Mouse (Mus musculus) forebrain, embryonic 11.5 days (tissue): ENCODE data around the gene Ythdc1. TPM values are rescaled to one million over a fixed set of nuclear protein-coding genes. Genes with fewer than 3 reads are reported as not detected.

ENCODE experiments used
- ATAC-seq: fragments of 200-750 bp; cut with Nextera tagmentation; replicated peaks from 2 replicates; pipeline ENCODE4 v1.8.0; 2017; ENCODE audit warnings: moderate TSS enrichment; ENCODE audit not compliant: low FRiP score
- DNase-seq: peaks from one replicate; pipeline ENCODE4 v3.0.0-alpha.2; 2017; ENCODE audit warnings: low spot score
- H3K27ac ChIP-seq: fragments of 300-500 bp; sonication (generic); 2 replicates; pipeline ENCODE4 v1.5.1; 2014; ENCODE audit warnings: low read depth, low read length
- H3K27me3 ChIP-seq: fragments of 300-500 bp; sonication (generic); 2 replicates; pipeline ENCODE4 v1.6.1; 2014; ENCODE audit warnings: mild to moderate bottlenecking, low read length, mixed read lengths; ENCODE audit not compliant: control insufficient read depth, insufficient read depth
- H3K36me3 ChIP-seq: fragments of 300-500 bp; sonication (generic); 2 replicates; pipeline ENCODE4 v1.6.1; 2014; ENCODE audit warnings: mild to moderate bottlenecking, low read length, moderate library complexity, mixed read lengths; ENCODE audit not compliant: control insufficient read depth, insufficient read depth
- H3K4me1 ChIP-seq: fragments of 300-500 bp; sonication (generic); replicated peaks from 2 replicates; pipeline ENCODE4 v1.6.1; 2014; ENCODE audit warnings: low read length, mixed read lengths; ENCODE audit not compliant: control insufficient read depth, insufficient read depth
- H3K4me2 ChIP-seq: fragments of 300-500 bp; sonication (generic); 2 replicates; pipeline ENCODE4 v1.6.1; 2014; ENCODE audit warnings: low read depth, mild to moderate bottlenecking, low read length, moderate library complexity, mixed read lengths; ENCODE audit not compliant: severe bottlenecking
- H3K4me3 ChIP-seq: fragments of 300-500 bp; sonication (generic); 2 replicates; pipeline ENCODE4 v1.5.1; 2014; ENCODE audit warnings: low read depth, low read length
- H3K9ac ChIP-seq: fragments of 300-500 bp; sonication (generic); 2 replicates; pipeline ENCODE4 v1.6.1; 2014; ENCODE audit warnings: low read length
- H3K9me3 ChIP-seq: fragments of 300-500 bp; sonication (generic); 2 replicates; pipeline ENCODE4 v1.6.1; 2016; ENCODE audit warnings: low read length, mixed read lengths; ENCODE audit not compliant: control insufficient read depth
- WGBS: fragments of 180-500 bp; shearing (Covaris S2); extraction: QIAGEN DNeasy Blood & Tissue Kit; methylation state at CpG from one replicate; pipeline ENCODE4 v1.1.7; 2014; 5-methylcytosine and 5-hydroxymethylcytosine counted together
- polyA plus RNA-seq: library from polyadenylated mRNA; unstranded; fragments of >200 nt; fragmentation: Nextera tagmentation; extraction: Ambion mirVana; gene quantifications from 2 replicates; pipeline ENCODE4 v1.2.1, GENCODE M21; 2014

Ythdc1 gene
- polyA plus RNA-seq: 51.2 and 57.9 TPM in 2 replicates

DNA sequence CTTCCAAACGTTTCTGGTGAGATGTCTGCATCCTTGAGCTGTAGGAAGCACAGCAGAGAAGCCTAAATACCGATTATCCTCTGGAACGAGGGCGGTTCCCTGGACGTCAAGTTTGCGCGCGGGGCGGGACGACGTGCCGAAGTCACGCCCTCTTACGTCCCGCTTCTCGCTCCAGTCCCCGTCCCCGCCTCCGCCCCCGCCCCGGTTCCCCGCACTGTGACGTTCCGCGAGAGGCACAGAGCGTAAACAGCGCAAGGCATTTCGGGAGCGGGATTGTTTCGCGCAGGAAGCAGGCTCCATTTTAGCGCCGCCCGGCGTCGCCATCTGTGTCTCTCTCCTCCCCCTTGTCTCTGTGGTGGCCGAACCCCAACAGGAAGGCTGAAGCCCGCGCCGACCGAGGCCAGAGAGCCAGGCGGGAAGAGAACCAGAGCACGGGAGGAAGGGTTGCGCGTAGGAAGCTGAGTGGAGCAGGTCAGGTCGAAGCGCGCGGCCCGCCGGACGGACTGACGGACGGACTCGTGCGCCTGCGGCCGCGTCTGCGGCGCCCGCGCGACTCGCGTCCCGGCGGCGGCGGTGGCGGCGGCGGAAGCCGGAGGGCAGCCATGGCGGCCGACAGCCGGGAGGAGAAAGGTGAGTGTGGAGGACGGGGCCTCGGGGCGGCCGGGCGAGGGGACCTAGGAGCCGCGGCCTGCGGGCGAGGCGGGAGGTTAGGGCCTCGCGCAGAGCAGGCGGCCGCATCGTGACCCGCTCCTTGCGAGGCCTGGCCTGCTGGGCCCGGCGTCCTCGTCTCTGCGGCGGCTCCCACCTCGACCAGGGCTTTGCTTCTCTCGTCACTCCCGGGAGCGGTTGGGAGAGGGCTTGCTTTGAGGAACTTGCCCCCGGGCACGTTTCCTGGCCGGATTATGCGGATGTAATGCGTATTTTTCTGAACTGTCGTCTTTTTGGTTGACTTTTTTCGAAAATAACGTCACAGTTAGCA lies at the start of gene Ythdc1:
Ythdc1 (plus strand) TSS at position 260 of the 979 bp plus-strand sequence.
- peak within 1 kb of the TSS; percentile 59 for H3K4me2 ChIP-seq
- ATAC-seq (peak; percentile 99), DNase-seq (peak; percentile 98)
- under 1% methylated on average over 108 of the region's 111 CpGs for WGBS
- H3K27ac ChIP-seq: peak within 1 kb of the TSS; percentile 95
- no peaks in the 10 kb centered on the region for H3K4me1 ChIP-seq
- no peaks in the 10 kb centered on the region for H3K27me3 ChIP-seq
- H3K36me3 ChIP-seq: no peaks in the 10 kb centered on the region
- H3K9me3 ChIP-seq: no peaks in the 10 kb centered on the region
- H3K9ac ChIP-seq: peak within 1 kb of the TSS; percentile 98
- peak within 1 kb of the TSS; percentile 91 for H3K4me3 ChIP-seq

DNA sequence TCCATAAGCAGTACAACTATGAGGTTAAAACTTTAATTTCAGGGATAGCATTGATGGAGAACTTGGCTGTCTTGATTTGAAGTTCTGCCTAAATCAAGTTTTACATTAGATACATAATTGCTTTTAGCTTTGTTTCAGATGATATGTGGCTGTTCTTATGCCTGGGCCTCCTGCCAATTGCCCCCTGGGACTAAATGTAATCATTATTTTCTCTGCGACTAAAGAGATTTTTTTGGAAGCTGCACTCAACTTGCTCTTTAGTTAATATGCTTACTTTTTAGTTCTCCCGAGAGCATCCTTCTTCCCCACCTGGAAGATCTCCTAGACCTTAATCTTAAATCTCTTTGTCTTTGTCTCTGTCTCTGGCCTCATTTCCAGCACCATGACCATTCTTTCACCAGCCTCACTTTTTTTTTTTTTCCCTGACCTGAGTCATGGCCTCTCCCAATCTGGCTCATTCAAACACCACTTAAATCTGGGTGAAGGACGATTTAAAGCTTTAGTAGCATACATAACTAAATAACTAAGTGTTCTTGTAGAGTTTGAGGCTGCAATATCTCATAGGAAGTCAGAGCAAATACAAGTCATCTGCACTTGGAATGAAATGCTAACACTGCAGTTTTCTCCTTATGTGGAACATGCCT lies 34.9 kb upstream of the Ythdc1 start:
- no peaks in the 10 kb centered on the region for H3K4me1 ChIP-seq
- H3K4me3 ChIP-seq: no peak overlapping the region
- no peak for DNase-seq
- no peak overlapping the region for H3K4me2 ChIP-seq
- no peaks in the 10 kb centered on the region for H3K9me3 ChIP-seq
- H3K27ac ChIP-seq: no peak overlapping the region
- ATAC-seq: no peak
- 57% methylated on average over 3 of the region's 3 CpGs for WGBS
- H3K9ac ChIP-seq: no peak overlapping the region
- H3K27me3 ChIP-seq: no peaks in the 10 kb centered on the region
- no peaks in the 10 kb centered on the region for H3K36me3 ChIP-seq

DNA sequence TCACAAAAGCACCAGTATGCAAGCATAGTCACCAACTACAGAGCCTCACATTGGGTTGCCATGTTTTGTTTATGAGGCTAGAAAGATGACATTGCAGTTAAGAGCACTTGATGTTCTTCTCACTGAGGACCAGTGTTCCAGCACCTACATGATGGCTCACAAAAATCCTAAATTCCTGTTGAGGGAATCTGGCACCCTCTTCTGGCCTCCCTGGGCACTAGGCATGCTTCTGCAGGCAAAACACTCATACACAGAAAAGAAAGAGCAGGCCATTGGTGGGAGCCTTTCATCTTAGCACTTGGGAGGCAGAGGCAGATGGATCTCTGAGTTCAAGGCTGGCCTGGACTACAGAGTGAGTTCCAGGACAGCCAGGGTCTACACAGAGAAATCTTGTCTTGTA lies 33.0 kb upstream of the Ythdc1 start:
- Histone ChIP-seq H3K4me3 (no peak overlapping the region), H3K4me1 (no peaks in the 10 kb centered on the region), H3K36me3 (no peaks in the 10 kb centered on the region), H3K4me2 (no peak overlapping the region), H3K27ac (no peak overlapping the region), H3K9ac (no peak overlapping the region), H3K27me3 (no peaks in the 10 kb centered on the region), H3K9me3 (no peaks in the 10 kb centered on the region)
- ATAC-seq: no peak
- DNase-seq: no peak

DNA sequence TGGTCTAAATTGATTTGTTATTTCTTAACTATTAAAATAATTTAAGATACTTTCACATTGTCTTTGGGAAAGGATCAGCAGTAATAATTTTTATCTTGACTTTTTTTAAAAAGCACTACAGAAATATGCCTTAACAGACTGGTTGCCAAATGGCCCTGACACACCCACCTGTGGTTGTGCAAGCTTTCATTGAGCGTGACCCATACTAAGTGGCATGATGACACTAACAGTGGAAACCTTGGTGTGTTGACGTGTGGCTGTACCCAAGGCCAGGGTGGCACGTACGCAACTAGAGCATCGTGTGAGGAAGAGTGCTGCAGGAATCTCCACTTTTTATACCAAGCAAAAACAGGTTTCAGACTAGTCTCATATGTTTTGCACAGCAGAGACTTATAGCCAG lies 27.1 kb upstream of the Ythdc1 start:
- Histone ChIP-seq H3K27me3 (no peaks in the 10 kb centered on the region), H3K9me3 (no peaks in the 10 kb centered on the region), H3K4me1 (no peaks in the 10 kb centered on the region), H3K27ac (no peak overlapping the region), H3K36me3 (no peaks in the 10 kb centered on the region), H3K4me3 (no peak overlapping the region), H3K9ac (no peak overlapping the region), H3K4me2 (no peak overlapping the region)
- no peak for DNase-seq
- ATAC-seq: no peak
- 94% methylated on average over 5 of the region's 5 CpGs for WGBS

DNA sequence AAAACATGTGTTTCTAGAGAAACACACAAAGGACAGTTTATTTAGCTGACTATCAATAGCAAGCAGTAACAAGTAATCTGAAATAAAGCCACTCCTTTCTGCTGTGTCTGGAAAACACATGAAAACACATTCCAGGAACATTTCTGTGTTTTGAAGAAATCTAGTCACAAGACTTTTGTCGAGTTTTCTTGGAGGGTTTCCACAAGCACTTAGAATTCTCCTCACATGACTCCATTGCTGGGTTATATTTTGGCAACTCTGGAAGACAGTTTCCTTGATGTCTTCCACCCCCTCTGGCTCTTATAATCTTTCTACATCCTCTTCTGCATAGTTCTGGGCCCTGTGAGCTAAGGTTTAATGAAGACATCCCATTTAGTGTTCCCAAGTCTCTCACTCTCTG lies 25.6 kb upstream of the Ythdc1 start:
- H3K9me3 ChIP-seq: no peaks in the 10 kb centered on the region
- H3K27me3 ChIP-seq: no peaks in the 10 kb centered on the region
- 86% methylated on average over 1 of the region's 1 CpGs for WGBS
- no peak overlapping the region for H3K27ac ChIP-seq
- H3K36me3 ChIP-seq: no peaks in the 10 kb centered on the region
- no peak for ATAC-seq
- no peak overlapping the region for H3K4me2 ChIP-seq
- no peak for DNase-seq
- H3K4me1 ChIP-seq: no peaks in the 10 kb centered on the region
- H3K4me3 ChIP-seq: no peak overlapping the region
- no peak overlapping the region for H3K9ac ChIP-seq

DNA sequence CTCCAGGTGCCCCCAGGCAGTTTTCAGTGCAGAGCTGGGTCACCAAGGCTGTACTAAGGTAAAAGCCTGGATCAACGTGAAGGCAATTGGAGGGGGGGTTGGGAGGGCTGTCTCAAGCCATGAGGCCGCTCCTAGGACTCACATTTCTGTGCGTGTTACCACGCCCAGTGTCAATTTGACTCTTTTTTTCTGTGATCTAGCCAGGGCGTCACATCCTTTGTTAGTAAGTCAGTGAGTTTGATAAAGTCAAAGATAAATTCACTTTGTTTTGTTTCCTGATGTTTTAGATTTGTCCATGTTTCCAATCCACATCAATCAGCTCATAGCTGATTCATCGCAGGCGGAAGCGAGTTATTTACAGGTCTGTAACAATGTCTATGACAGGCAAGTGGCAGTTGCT lies 21.0 kb upstream of the Ythdc1 start:
- H3K4me1 ChIP-seq: no peaks in the 10 kb centered on the region
- DNase-seq (no peak), ATAC-seq (no peak)
- no peak overlapping the region for H3K4me2 ChIP-seq
- no peaks in the 10 kb centered on the region for H3K9me3 ChIP-seq
- H3K9ac ChIP-seq: no peak overlapping the region
- H3K27ac ChIP-seq: no peak overlapping the region
- no peak overlapping the region for H3K4me3 ChIP-seq
- WGBS: 72% methylated on average over 8 of the region's 8 CpGs
- H3K27me3 ChIP-seq: no peaks in the 10 kb centered on the region
- no peaks in the 10 kb centered on the region for H3K36me3 ChIP-seq

DNA sequence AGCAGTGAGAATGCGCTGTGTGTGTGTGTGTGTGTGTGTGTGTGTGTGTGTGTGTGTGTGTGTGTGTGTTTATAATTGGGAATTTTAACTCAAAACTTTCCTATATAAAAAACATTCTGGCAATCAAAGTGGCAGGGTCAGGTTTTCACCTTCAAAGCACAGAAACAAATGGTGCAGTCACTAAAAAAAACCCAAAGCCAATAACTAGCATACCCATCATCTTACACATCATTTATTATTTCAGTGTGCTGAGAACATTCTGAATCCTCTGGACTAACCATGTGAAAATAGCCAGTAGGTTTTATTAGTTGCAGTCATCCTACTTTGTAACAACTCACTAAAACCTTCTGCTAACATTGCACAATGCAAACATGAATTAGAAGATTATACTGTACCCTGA lies 19.8 kb upstream of the Ythdc1 start:
- DNase-seq: no peak
- Histone ChIP-seq H3K36me3 (no peaks in the 10 kb centered on the region), H3K4me3 (no peak overlapping the region), H3K4me1 (no peaks in the 10 kb centered on the region), H3K27ac (no peak overlapping the region), H3K27me3 (no peaks in the 10 kb centered on the region), H3K9me3 (no peaks in the 10 kb centered on the region), H3K4me2 (no peak overlapping the region), H3K9ac (no peak overlapping the region)
- 89% methylated on average over 1 of the region's 1 CpGs for WGBS
- no peak for ATAC-seq

DNA sequence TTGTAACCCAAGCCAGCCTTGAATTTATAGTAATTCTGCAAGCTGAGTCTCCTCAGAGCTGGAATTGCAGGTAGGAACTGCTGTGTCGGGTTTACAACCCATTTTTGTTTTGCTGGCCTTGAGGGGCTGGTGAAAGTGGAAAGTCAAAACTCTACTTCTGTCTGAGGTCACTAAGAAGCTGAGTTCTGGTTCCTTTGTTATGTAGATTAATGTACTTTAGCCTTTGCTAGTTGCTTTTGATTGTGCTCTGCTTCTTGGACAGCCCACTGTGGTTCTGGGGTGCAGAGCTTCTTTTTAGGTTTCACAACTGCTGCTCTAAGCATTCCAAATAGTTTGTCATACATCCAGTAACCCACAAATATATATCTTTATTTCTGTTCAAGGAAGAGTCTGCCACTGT lies 17.2 kb upstream of the Ythdc1 start:
- Histone ChIP-seq H3K9ac (no peak overlapping the region), H3K4me1 (no peaks in the 10 kb centered on the region), H3K27ac (no peak overlapping the region), H3K36me3 (no peaks in the 10 kb centered on the region), H3K27me3 (no peaks in the 10 kb centered on the region), H3K9me3 (no peaks in the 10 kb centered on the region), H3K4me3 (no peak overlapping the region), H3K4me2 (no peak overlapping the region)
- DNase-seq (no peak), ATAC-seq (no peak)
- WGBS: 25% methylated on average over 1 of the region's 1 CpGs
